Mouse (Mus musculus) heart, adult 2 months (tissue): ENCODE measurements around the gene Gm20388. TPM values are rescaled to one million over a fixed set of nuclear protein-coding genes. Genes with fewer than 3 reads are reported as not detected.
A peak's percentile ranks its signal among the peaks of the same experiment; 100 is the strongest.

Source experiments
- DNase-seq, 2 experiments: peaks; one replicate each; pipeline ENCODE4 v3.0.0; 2021
- H3K27ac ChIP-seq: fragments of 200-600 bp; 2 replicates; pipeline ENCODE4 v1.8.1; 2022
- H3K27me3 ChIP-seq: fragments of 200-500 bp; 2 replicates; pipeline ENCODE4 v1.6.1; 2012; ENCODE audit warnings: mild to moderate bottlenecking, low read length, inconsistent platforms, mixed read lengths; ENCODE audit not compliant: control insufficient read depth, insufficient read depth
- H3K36me3 ChIP-seq: fragments of 200-500 bp; 2 replicates; pipeline ENCODE4 v1.6.1; 2012; ENCODE audit warnings: low read length, inconsistent platforms; ENCODE audit not compliant: control insufficient read depth, insufficient read depth
- H3K4me1 ChIP-seq: fragments of 200-500 bp; 2 replicates; pipeline ENCODE4 v1.6.1; 2011; ENCODE audit warnings: low read length; ENCODE audit not compliant: control insufficient read depth, insufficient read depth
- H3K4me3 ChIP-seq: fragments of 200-600 bp; 2 replicates; pipeline ENCODE4 v1.8.1; 2022
- H3K79me2 ChIP-seq: fragments of 200-500 bp; replicated peaks from 2 replicates; pipeline ENCODE4 v1.6.1; 2012; ENCODE audit warnings: mild to moderate bottlenecking, inconsistent platforms, low read length, moderate library complexity, mixed read lengths; ENCODE audit not compliant: control insufficient read depth, insufficient read depth
- H3K9ac ChIP-seq: fragments of 200-500 bp; 2 replicates; pipeline ENCODE4 v1.6.1; 2012; ENCODE audit warnings: low read depth, mild to moderate bottlenecking, control low read depth, inconsistent platforms, low read length, mixed read lengths
- CTCF ChIP-seq: fragments of 200-600 bp; IDR thresholded peaks from 2 replicates; pipeline ENCODE4 v1.8.1; 2022; ENCODE audit warnings: antibody characterized with exemption, mild to moderate bottlenecking, moderate library complexity
- EP300 ChIP-seq: fragments of 200-500 bp; IDR thresholded peaks from 2 replicates; pipeline ENCODE4 v1.6.1; 2011; ENCODE audit warnings: low read depth, low read length, control low read depth; ENCODE audit not compliant: insufficient read depth
- POLR2A ChIP-seq: fragments of 200-500 bp; IDR thresholded peaks from 2 replicates; pipeline ENCODE4 v1.6.1; 2011; ENCODE audit warnings: mild to moderate bottlenecking, low read depth, low read length, control low read depth; ENCODE audit not compliant: insufficient read depth
- WGBS: fragments of 180-500 bp; shearing (Covaris S2); methylation state at CpG from one replicate; pipeline ENCODE4 v1.1.7; 2018; 5-methylcytosine and 5-hydroxymethylcytosine counted together
- intact Hi-C: fragments of 180-260 bp; cut with DNase I; formaldehyde crosslinking; loops from one replicate; pipeline ENCODE4 v1.15.1; 2025
- polyA plus RNA-seq: library from polyadenylated mRNA; depleted of rRNA; stranded (reverse); fragments of >200 nt; gene quantifications from 2 replicates; pipeline ENCODE4 v1.2.3, GENCODE M21; 2012
- total RNA-seq, 2 experiments: library from RNA; stranded (reverse); gene quantifications; 2 replicates each; pipeline ENCODE4 v1.2.3; 2021

Gene Gm20388
- total and polyA plus RNA-seq, 3 experiments, result 1.8 to 32.3 TPM; not detected in 1

DNA sequence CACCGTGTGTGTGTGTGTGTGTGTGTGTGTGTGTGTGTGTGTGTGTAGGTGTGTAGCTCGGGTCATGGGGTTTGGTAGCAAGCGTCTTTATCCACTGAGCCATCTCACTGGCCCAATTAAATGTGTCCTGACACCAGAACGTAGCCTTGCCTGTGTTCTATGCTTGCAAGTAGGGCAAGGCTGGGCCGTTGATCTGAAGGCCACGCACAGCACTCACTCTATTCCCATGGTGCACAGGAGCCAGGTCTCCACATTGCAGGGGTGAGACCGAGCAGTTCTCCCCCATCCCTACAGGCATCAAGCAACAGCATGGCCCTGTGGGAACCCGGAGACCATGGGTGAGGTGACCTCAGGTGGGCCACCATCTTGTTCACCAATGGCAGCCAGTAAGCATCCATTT, 511.6 kb downstream of the Gm20388 start:
- no peak overlapping the region for H3K4me3 ChIP-seq
- H3K27me3 ChIP-seq, result no peaks in the 10 kb centered on the region
- H3K4me1 ChIP-seq, result peaks cover 12% of the 10 kb centered on the region
- H3K27ac ChIP-seq, result no peak overlapping the region
- no peak for DNase-seq
- no peaks in the 10 kb centered on the region for H3K36me3 ChIP-seq
- WGBS, result 90% methylated on average over 8 of the region's 8 CpGs
- no peak overlapping the region for H3K9ac ChIP-seq
- intact Hi-C loops, result no loop called here
- TF ChIP-seq CTCF (no peak), EP300 (no peak), POLR2A (no peak)
- H3K79me2 ChIP-seq, result no peaks in the 10 kb centered on the region

- DNase-seq, result no peak
- intact Hi-C loops, result no loop called here
- TF ChIP-seq EP300 (no peak), POLR2A (no peak), CTCF (peak; percentile 12; the same call in 1 of the 2 replicates)
- Histone ChIP-seq H3K9ac (no peak overlapping the region), H3K36me3 (no peaks in the 10 kb centered on the region), H3K4me1 (peaks cover 16% of the 10 kb centered on the region), H3K27me3 (no peaks in the 10 kb centered on the region), H3K27ac (no peak overlapping the region; the same call in 1 of the 2 replicates), H3K79me2 (no peaks in the 10 kb centered on the region), H3K4me3 (no peak overlapping the region)
- WGBS, result 56% methylated on average over 7 of the region's 7 CpGs
Observed at GRCm38 (mm10) chr8:120423576-120423975, 512.9 kb downstream of the Gm20388 start.

GRCm38 (mm10) chr8:120424829-120425198, 514.2 kb downstream of the Gm20388 start:
- Histone ChIP-seq H3K4me1 (peaks cover 16% of the 10 kb centered on the region), H3K27me3 (no peaks in the 10 kb centered on the region), H3K79me2 (no peaks in the 10 kb centered on the region), H3K36me3 (no peaks in the 10 kb centered on the region), H3K9ac (no peak overlapping the region), H3K4me3 (no peak overlapping the region), H3K27ac (no peak overlapping the region)
- WGBS, result 84% methylated on average over 4 of the region's 4 CpGs
- DNase-seq, result no peak
- TF ChIP-seq CTCF (no peak), EP300 (no peak), POLR2A (no peak)
- intact Hi-C loops, result no loop called here

DNA sequence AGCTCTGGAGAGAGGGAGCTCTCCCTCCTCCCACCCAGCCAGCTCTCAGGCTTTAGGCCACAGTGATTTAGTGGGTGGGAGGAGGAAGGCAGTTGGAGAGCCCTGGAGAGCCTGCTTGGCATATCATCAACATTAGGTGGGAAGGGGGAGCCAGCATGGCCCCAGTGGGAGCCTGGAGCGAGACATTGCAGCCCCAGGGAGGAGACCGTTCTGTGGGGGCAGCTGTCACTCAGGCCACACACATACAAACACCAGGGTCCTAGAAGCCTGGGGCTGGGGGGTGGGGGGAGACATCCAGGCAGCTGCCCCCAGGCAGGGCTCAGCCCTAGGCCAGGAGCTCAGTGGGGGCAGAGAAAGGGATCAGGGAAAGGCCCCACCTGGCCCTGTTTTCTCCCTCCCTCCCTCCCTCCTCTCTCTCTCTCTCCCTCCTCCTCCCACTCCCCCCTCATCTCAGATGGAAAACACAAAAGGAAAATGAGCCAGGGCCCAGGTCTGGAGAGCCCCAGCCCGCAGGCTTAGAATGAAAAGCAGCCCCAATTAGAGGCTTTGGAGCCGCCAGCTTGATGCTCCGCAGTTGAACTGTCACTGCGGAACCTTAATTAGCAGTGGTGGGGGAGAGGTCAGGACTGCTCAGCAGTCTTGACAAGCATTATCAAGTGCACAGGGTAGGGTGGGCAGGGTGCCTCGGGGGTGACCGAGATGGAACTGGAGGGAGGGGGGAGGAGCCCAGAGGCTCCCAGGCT, 514.7 kb downstream of the Gm20388 start:
- Histone ChIP-seq H3K9ac (no peak overlapping the region), H3K27me3 (no peaks in the 10 kb centered on the region), H3K79me2 (no peaks in the 10 kb centered on the region), H3K4me1 (peaks cover 16% of the 10 kb centered on the region), H3K36me3 (no peaks in the 10 kb centered on the region), H3K4me3 (no peak overlapping the region), H3K27ac (no peak overlapping the region)
- no peak for TF ChIP-seq POLR2A
- no peak for TF ChIP-seq EP300
- TF ChIP-seq CTCF, result no peak
- 60% methylated on average over 8 of the region's 8 CpGs for WGBS
- intact Hi-C loops, result no loop called here
- no peak for DNase-seq

- Histone ChIP-seq H3K36me3 (no peaks in the 10 kb centered on the region), H3K4me3 (no peak overlapping the region), H3K4me1 (peaks cover 14% of the 10 kb centered on the region), H3K9ac (no peak overlapping the region), H3K79me2 (no peaks in the 10 kb centered on the region), H3K27ac (no peak overlapping the region), H3K27me3 (no peaks in the 10 kb centered on the region)
- TF ChIP-seq EP300 (no peak), CTCF (no peak), POLR2A (no peak)
- DNase-seq, result no peak
- intact Hi-C loops, result no loop called here
- WGBS, result 57% methylated on average over 1 of the region's 1 CpGs
Observed at GRCm38 (mm10) chr8:120426105-120426504, 515.5 kb downstream of the Gm20388 start.

DNA sequence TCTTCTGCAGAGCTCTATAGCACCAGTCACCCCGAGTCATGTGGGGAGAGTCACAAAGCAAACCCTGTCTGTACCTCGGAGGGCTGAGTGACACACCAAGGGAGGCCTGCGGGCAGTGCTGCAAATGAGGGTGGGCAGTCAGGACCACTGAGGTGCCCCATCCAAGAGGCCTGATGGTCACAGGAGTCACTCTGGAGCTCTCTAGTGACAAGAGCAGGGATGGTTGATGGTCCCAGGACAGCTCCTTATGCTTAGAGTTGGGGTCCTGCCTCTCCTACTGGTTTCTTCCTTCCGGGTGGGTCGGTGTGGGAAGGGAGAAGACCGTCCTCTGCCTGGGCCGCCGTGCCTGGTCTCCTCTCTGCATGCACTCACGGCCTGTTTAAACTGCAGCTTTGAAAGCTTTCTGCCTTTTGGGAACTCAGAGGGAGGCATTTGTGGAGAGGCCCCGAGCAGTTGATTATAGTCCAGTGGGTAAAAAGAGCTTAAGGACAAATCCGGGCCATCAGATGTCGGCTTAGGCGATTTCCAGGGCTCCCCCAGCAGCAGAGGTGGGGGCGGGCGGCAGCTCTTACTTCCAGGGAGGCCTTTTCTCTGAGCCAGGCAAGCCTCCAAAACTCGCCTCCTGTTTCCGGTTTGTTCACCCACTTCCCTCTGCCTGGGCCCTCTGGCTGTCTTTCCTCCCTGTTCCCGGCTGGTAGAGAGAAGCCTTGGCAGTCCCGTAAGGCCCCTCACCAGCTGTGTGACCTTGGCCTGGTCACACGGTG, 516.2 kb downstream of the Gm20388 start:
- Histone ChIP-seq H3K27ac (no peak overlapping the region), H3K36me3 (no peaks in the 10 kb centered on the region), H3K9ac (no peak overlapping the region), H3K4me3 (no peak overlapping the region), H3K27me3 (no peaks in the 10 kb centered on the region), H3K79me2 (no peaks in the 10 kb centered on the region), H3K4me1 (peaks cover 12% of the 10 kb centered on the region)
- TF ChIP-seq POLR2A, result no peak
- TF ChIP-seq CTCF, result no peak
- TF ChIP-seq EP300, result no peak
- peak; percentile 56 to 62 for DNase-seq
- 39% methylated on average over 20 of the region's 20 CpGs for WGBS
- intact Hi-C loops, result no loop called here
